Mouse (Mus musculus): ENCODE measurements around the gene Pif1. TPM values are rescaled to one million over a fixed set of nuclear protein-coding genes. Genes with fewer than 3 reads are reported as not detected.

Gene Pif1
- not detected for polyA plus RNA-seq (2014; fragmentation: Illumina TruSeq; extraction: RNeasy Lipid Tissue Mini Kit (QIAGEN cat#74804); ENCODE audit: low read depth, low replicate concordance)

GRCm38 (mm10) chr9:65586406-65587269 lies at the start of gene Pif1:
TSS of gene Pif1 (plus strand) at chr9:65587160.

GRCm38 (mm10) chr9:65579781-65580371 lies 7.1 kb upstream of the Pif1 start, which contains the start of gene Plekho2:
TSS of gene Plekho2 (minus strand) at chr9:65580040.

DNA sequence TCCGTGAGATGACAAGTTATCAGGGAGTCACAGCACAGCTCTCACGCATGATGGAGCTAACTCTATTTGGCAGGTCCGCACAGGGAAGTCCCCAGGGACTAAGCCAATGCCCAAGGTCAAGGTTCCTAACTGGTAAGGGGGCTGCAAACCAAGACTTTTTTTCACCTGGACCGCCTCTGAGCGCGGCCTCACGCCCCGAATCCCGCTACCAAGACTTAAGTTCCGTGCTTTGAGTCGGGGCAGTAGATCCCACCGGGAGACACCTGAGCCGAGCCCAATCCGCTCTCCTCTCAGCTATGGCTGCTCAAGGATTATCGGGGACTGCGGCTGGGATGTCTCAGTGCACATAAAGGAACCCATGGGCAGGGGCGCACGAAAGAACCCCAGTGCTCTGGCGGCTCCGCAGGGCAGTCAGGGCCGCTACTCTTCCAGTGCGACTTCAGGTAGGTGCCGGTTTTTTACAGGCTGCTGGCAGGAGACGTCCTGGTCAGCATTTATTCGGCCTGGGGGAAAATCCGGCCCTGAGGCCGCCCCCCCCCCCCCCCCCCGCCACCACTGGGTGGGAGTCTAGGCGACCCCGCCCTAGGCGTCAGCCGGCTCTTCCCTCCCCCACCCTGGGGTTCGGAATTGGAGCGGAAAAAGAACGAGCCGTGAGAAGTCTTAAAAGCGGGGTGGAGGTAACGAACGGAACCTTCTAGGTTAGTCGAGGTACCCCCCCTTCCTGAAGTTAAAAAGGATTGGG lies 42.2 kb downstream of the Pif1 start, which contains the start of gene Rbpms2:
Gene Rbpms2, plus strand, starts transcription at position 624 of the 742 bp plus-strand sequence.

Other genes starting within 250 kb of the Pif1 start
- gene Pdcd7, start 241.1 kb upstream of the Pif1 start, polyA plus RNA-seq (2014; fragmentation: Illumina TruSeq; extraction: RNeasy Lipid Tissue Mini Kit (QIAGEN cat#74804); ENCODE audit: low read depth, low replicate concordance), result 12.3 TPM
- not detected for gene Ubap1l, start 226.1 kb upstream of the Pif1 start, polyA plus RNA-seq (2014; fragmentation: Illumina TruSeq; extraction: RNeasy Lipid Tissue Mini Kit (QIAGEN cat#74804); ENCODE audit: low read depth, low replicate concordance)
- 3.0 TPM for gene Kbtbd13, start 195.5 kb upstream of the Pif1 start, polyA plus RNA-seq (2014; fragmentation: Illumina TruSeq; extraction: RNeasy Lipid Tissue Mini Kit (QIAGEN cat#74804); ENCODE audit: low read depth, low replicate concordance)
- 14.5 TPM for gene Rasl12, start 188.7 kb upstream of the Pif1 start, polyA plus RNA-seq (2014; fragmentation: Illumina TruSeq; extraction: RNeasy Lipid Tissue Mini Kit (QIAGEN cat#74804); ENCODE audit: low read depth, low replicate concordance)
- not detected for gene Slc51b, start 164.2 kb upstream of the Pif1 start, polyA plus RNA-seq (2014; fragmentation: Illumina TruSeq; extraction: RNeasy Lipid Tissue Mini Kit (QIAGEN cat#74804); ENCODE audit: low read depth, low replicate concordance)
- 10.2 TPM for gene Mtfmt, start 151.4 kb upstream of the Pif1 start, polyA plus RNA-seq (2014; fragmentation: Illumina TruSeq; extraction: RNeasy Lipid Tissue Mini Kit (QIAGEN cat#74804); ENCODE audit: low read depth, low replicate concordance)
- gene Spg21, start 126.2 kb upstream of the Pif1 start, polyA plus RNA-seq (2014; fragmentation: Illumina TruSeq; extraction: RNeasy Lipid Tissue Mini Kit (QIAGEN cat#74804); ENCODE audit: low read depth, low replicate concordance), result 15.1 TPM
- gene Ankdd1a, start 67.0 kb upstream of the Pif1 start, polyA plus RNA-seq (2014; fragmentation: Illumina TruSeq; extraction: RNeasy Lipid Tissue Mini Kit (QIAGEN cat#74804); ENCODE audit: low read depth, low replicate concordance), result not detected
- 11.4 TPM for gene Plekho2, start 7.1 kb upstream of the Pif1 start, polyA plus RNA-seq (2014; fragmentation: Illumina TruSeq; extraction: RNeasy Lipid Tissue Mini Kit (QIAGEN cat#74804); ENCODE audit: low read depth, low replicate concordance)
- gene Rbpms2, start 42.5 kb downstream of the Pif1 start, polyA plus RNA-seq (2014; fragmentation: Illumina TruSeq; extraction: RNeasy Lipid Tissue Mini Kit (QIAGEN cat#74804); ENCODE audit: low read depth, low replicate concordance), result 44.9 TPM
- 187 TPM for gene Oaz2, start 80.8 kb downstream of the Pif1 start, polyA plus RNA-seq (2014; fragmentation: Illumina TruSeq; extraction: RNeasy Lipid Tissue Mini Kit (QIAGEN cat#74804); ENCODE audit: low read depth, low replicate concordance)
- 12.0 TPM for gene Zfp609, start 240.4 kb downstream of the Pif1 start, polyA plus RNA-seq (2014; fragmentation: Illumina TruSeq; extraction: RNeasy Lipid Tissue Mini Kit (QIAGEN cat#74804); ENCODE audit: low read depth, low replicate concordance)